Mouse (Mus musculus): ENCODE measurements at regions not wholly inside any gene's neighbourhood (a gene's known extent, or its start where the extent isn't known, plus 50 kb on each side); places are given as distances from the start of the nearest gene placed in this dataset.

GRCm38 (mm10) chr6:66012675-66013074 lies 60.3 kb downstream of the 4930544G11Rik start:
- no peak for DNase-seq (ENCODE audit: low spot score)

- no peak for DNase-seq (ENCODE audit: low spot score)
Observed at GRCm38 (mm10) chr6:66023531-66023930, 71.1 kb downstream of the 4930544G11Rik start.

- DNase-seq (ENCODE audit: low spot score) = no peak
Observed at GRCm38 (mm10) chr6:66036789-66037188, 84.4 kb downstream of the 4930544G11Rik start.

- DNase-seq (ENCODE audit: low spot score) = no peak
Observed at GRCm38 (mm10) chr6:66051852-66052251, 99.4 kb downstream of the 4930544G11Rik start.

- DNase-seq (ENCODE audit: low spot score) = no peak
Observed at GRCm38 (mm10) chr6:66052386-66052785, 100.0 kb downstream of the 4930544G11Rik start.

GRCm38 (mm10) chr6:66053197-66053596 lies 100.8 kb downstream of the 4930544G11Rik start:
- no peak for DNase-seq (ENCODE audit: low spot score)

GRCm38 (mm10) chr6:66068874-66069273 lies 116.5 kb downstream of the 4930544G11Rik start:
- no peak for DNase-seq (ENCODE audit: low spot score)

- DNase-seq (ENCODE audit: low spot score) = peak; percentile 69
Observed at GRCm38 (mm10) chr6:66077445-66077844, 125.0 kb downstream of the 4930544G11Rik start.

- DNase-seq (ENCODE audit: low spot score) = no peak
Observed at GRCm38 (mm10) chr6:66078769-66079168, 126.4 kb downstream of the 4930544G11Rik start.

GRCm38 (mm10) chr6:66101555-66102071 lies 149.2 kb downstream of the 4930544G11Rik start:
- no peak for DNase-seq (ENCODE audit: low spot score)

- no peak for DNase-seq (ENCODE audit: low spot score)
Observed at GRCm38 (mm10) chr6:66114366-66114765, 162.0 kb downstream of the 4930544G11Rik start.

- no peak for DNase-seq (ENCODE audit: low spot score)
Observed at GRCm38 (mm10) chr6:66121479-66122183, 169.2 kb downstream of the 4930544G11Rik start.

GRCm38 (mm10) chr6:66124292-66124691 lies 171.9 kb downstream of the 4930544G11Rik start:
- DNase-seq (ENCODE audit: low spot score) = no peak

- DNase-seq (ENCODE audit: low spot score) = peak; percentile 43
Observed at GRCm38 (mm10) chr6:66151786-66152185, 199.4 kb downstream of the 4930544G11Rik start.

GRCm38 (mm10) chr6:66154831-66155230 lies 202.4 kb downstream of the 4930544G11Rik start:
- DNase-seq (ENCODE audit: low spot score) = no peak

- peak; percentile 59 for DNase-seq (ENCODE audit: low spot score)
Observed at GRCm38 (mm10) chr6:66160805-66161204, 208.4 kb downstream of the 4930544G11Rik start.

GRCm38 (mm10) chr6:66168913-66169312 lies 216.5 kb downstream of the 4930544G11Rik start:
- DNase-seq (ENCODE audit: low spot score) = no peak

- DNase-seq (ENCODE audit: low spot score) = no peak
Observed at GRCm38 (mm10) chr6:66197990-66198389, 245.6 kb downstream of the 4930544G11Rik start.

- DNase-seq (ENCODE audit: low spot score) = peak; percentile 45
Observed at GRCm38 (mm10) chr6:66200136-66200790, 247.9 kb downstream of the 4930544G11Rik start.

GRCm38 (mm10) chr6:66206197-66206925 lies 254.0 kb downstream of the 4930544G11Rik start:
- DNase-seq (ENCODE audit: low spot score) = no peak

GRCm38 (mm10) chr6:66217543-66217942 lies 265.1 kb downstream of the 4930544G11Rik start:
- no peak for DNase-seq (ENCODE audit: low spot score)

GRCm38 (mm10) chr6:66224164-66224903 lies 271.9 kb downstream of the 4930544G11Rik start:
- DNase-seq (ENCODE audit: low spot score) = no peak
